Mouse (Mus musculus): ENCODE measurements around the gene Dmrt1.
"Not testable (repeated sequence)": the region's sequence is repeated elsewhere in the genome, so short reads cannot be mapped to it uniquely, and the experiment has no call there.

Dmrt1 gene

DNA sequence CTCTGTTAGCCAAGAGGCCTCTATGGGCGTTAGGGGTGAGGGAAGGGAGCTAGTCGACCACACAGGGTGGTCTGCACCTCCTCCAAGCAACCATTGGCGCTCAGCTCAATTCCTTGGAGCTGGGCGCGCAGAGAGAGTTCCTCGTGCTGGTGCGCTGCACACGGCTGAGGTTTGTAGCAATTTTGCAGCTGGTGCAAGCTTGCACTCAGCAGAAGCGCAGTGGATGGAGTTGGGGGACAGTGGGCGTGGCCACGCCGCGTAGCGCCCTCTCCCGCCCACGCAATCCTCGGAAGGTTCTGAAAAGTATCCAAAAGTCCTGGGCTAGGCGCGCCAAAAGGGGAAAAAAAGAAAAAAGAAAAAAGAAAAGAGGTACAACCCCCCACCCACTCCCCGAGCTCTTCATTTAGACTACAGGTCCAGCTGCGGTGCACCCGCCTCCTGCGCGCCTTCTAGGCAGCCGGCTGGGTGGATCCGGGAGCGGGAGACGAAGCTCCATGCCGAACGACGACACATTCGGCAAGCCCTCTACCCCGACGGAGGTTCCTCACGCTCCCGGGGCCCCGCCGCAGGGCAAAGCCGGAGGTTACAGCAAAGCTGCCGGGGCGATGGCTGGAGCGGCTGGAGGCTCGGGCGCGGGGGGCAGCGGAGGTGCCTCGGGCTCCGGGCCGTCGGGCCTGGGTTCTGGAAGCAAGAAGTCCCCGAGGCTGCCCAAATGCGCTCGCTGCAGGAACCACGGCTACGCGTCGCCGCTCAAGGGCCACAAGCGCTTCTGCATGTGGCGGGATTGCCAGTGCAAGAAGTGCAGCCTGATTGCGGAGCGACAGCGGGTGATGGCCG lies at the start of gene Dmrt1:
Dmrt1 (plus strand) TSS at position 259 of the 837 bp plus-strand sequence.
- DNase-seq: peak; percentile 18

DNA sequence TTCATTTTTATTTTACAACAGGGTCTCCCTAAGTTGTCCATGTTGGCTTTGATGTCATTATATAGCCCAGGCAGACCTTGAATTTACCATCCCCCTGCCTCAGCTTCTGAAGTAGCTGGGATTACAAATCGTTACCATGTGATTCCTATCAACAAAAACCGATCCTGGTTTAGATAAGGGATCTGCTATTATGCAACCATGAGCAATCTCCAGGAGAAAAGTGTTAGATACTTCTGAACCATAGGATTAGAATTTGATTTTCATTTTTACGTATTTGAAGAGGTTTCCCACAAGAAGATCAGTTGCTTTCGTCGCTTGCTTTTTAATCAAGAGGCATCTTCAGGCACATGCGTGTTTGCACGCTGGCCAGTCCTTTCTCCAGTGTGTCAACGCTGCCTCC lies 44.7 kb upstream of the Dmrt1 start:
- no peak for DNase-seq

DNA sequence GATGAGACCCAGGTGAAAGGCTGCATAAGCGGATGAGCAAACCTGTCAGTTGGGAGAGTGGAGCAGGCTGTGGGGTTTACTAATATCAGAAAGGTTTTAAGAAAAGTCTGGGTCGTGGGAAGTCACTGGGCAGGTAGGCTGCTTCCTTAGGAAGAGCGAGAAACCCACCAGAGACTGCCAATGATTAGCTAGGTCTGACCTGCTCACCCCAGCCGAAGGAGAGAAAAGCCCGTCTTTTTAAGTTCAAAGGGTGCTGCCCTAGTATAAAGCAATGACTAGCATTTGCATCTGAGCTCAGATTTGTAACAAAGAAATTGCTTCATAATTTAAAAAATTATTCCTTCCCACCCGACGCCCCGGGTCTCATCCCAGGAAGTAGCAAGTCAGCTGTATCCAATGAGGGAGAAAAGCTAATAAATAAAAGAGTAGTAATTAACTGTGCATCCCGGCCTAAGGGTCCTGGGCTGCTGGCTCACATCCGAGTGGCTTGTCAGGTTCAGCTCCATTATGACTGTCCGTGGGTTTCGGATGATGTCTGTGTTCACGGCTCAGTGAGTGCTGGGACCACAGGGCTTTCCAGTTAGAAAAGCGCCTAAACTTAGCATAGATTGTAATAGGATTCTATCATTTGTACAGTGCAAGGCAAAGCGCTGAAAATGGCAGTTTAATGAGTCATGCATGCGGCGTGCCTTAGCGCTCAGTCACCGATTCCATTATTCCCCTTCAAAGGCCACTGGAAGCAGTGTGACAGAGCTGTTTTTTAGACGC lies 43.7 kb upstream of the Dmrt1 start:
- no peak for DNase-seq

DNA sequence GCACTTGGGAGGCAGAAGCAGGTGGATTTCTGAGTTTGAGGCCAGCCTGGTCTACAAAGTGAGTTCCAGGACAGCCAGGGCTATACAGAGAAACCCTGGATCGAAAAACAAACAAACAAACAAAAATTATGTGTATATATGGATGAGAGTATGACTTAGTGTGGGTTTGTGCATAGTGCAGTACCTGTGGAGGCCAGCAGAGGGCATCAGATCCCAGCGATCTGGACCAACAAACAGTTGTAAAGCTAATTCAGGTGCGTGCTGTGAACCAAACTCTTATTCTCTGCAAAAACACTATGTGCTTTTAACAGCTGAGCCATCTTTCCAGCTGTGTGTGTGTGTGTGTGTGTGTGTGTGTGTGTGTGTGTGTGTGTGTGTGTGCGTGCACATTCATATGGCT lies 29.6 kb upstream of the Dmrt1 start:
- DNase-seq: not testable (repeated sequence)

DNA sequence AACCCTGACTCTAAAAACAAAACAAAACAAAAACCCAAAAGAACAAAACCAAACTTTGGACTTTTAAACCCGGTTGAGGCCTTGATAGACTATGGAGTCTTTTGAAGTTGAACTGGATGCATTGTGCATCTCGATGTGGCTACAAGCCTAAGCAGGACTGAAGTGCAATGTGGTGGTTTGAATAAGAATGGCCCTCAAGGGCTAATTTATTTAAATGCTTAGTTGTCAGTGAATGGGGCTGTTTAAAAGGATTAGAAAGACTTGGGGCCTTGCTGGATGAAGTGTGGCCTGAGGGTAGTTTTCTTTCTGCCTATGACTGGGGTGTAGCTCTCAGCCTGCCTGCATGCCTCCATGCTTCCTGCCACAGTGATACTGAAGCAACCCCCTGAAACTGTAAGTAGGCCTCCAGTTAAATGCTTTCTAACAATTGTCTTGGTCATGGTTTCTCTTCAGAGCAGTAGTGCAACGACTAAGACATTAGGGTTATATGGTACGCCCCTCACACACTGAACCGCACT lies 26.2 kb upstream of the Dmrt1 start:
- DNase-seq: no peak

DNA sequence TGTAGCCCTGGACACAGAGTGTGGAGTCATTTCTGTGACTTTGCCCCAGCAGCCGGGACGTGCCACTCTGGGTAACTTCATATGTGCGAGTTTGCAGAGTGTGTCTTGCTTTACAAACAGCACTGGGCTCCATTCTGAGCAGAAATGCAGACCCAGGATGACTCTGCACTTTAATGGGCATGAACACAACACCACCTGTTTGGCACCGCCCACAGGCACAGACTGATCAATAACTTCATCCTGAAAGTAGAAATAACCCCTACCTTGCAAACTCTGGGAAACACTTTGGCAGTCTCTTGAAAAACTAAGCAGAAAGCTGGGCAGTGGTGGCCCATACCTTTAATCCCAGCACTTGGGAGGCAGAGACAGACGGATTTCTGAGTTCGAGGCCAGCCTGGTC lies 24.6 kb upstream of the Dmrt1 start:
- no peak for DNase-seq

DNA sequence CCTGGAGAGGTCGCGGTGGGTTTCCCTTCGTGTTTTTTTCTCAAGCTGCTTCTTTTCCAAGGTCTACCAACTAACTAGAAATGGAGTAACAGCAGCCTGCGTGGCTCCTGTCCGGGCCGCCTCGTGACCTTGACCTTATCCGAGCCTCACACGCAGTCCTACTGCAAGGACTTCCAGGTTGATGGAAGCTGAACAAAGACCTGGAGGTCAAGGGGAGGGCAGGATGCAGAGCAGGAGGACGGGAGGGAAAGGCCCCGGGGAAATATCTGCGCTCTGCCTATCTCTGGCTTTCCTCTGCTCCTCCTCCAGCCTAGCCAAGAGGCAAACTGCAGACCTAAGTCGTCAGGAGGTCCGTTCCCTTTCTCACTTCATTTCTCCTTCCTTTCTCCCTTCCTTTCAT lies 18.9 kb upstream of the Dmrt1 start:
- DNase-seq: no peak

DNA sequence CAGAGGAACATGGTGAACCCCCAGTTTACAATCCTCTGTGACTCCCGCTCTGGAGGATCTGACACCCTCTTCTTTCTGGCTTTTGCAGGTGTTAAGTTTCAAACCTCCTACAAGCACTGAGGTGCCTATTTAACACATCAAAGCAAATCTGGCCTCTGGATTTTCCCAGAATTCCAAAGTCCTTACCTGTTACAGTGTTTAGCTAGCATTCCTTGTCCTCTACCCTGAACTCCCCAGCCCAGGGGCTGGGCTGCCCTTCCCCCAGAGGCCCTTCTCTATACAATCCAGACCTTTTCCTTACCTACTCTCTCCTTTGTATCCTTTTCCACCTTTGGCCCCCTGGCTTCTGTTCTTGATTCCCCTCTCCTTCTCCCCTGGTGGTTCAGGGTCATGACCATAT lies 18.1 kb upstream of the Dmrt1 start:
- DNase-seq: no peak

DNA sequence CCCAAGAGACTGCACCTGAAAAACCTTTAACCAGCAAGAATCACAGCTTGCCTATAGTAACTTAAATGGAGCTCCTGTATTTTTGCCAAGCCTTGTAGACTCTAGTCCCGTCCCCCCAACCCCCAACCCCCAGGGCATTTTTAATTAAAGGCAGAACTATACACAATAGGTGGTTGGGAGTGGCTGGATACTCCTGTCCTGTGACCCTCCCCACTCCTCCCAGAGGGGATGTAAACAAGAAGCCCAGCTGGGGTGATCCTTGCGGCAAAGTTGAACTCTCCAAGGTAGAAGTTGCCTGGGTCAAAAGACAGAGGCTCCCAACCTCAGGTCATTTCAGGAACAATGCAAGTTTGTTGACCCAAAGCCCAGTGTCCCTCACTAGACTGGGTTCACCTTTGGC lies 16.9 kb upstream of the Dmrt1 start:
- DNase-seq: no peak

DNA sequence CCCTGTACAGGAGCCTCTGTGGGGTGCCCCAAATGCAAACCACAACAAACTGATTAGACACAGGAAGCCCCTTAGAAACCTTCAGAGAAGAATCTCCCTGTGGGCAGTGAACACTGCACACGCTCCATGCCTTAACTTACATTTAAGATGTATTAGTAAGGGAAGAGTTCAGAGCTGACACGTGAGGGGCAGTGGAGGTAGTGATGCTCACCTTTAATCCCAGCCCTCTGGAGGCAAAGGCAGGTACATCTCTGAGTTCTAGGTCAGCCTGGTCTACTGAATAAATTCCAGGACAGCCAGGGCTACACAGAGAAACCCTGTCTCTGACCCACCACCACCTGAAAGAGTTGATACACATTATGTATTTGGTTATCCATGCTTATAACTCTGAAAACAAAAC lies 15.9 kb upstream of the Dmrt1 start:
- no peak for DNase-seq

DNA sequence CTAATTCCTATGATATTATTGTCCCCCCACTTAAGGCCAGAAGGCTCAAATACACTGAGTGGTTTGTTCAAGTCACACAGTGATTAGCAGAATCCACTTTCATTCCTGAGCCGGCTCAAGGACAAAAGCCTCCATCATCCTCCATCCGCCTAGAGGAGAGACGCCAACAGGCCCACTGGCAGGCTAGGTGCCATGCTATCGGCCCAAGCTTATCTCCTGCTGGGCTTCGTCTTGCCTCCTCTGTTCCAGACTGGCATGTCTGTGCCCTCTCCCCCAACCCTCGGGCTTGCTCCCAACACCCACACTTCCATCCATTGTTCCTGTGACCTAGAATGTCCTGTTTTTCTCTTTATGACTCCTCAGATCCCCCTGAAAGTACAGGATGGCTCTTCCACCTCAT lies 8.0 kb upstream of the Dmrt1 start:
- no peak for DNase-seq

DNA sequence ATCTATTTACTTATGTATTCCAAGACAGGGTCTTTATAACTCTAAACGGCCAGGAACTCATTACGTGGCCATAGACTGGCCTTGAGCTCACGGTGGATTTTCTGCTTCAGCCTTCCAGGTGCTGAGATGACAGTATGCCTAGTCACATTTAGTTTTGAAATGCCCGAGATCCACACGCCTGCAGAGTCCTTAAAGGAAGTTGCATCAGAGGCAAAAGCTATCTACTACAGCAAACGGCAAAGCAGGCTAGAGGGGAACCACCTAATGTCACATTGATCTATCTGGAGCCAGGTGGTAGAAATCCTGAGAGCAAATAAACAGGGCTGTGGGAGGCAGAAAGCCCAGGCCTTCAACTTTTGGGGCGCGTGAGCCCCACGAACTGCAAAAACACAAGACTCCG lies 540 bp upstream of the Dmrt1 start:
- no peak for DNase-seq

DNA sequence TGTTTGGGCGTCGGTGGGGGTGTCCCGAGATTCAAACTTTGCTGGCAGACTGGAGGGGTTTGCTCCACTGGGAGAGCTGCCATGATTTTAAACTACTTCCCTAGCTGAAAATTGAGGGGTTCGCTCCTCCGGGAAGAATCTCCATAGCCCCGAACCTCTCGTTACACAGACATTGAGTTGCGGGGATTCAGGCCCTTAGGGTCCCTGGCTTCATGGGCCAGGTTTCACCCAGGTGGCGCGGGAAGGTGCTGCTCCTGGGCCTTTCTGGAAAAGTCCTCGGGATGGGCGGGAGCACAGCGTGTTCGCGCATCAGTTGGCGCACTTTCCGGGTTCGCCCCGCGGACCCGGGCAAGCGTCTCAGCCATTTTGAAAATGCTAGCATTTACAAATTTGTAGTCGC lies 1.2 kb downstream of the Dmrt1 start:
- no peak for DNase-seq

DNA sequence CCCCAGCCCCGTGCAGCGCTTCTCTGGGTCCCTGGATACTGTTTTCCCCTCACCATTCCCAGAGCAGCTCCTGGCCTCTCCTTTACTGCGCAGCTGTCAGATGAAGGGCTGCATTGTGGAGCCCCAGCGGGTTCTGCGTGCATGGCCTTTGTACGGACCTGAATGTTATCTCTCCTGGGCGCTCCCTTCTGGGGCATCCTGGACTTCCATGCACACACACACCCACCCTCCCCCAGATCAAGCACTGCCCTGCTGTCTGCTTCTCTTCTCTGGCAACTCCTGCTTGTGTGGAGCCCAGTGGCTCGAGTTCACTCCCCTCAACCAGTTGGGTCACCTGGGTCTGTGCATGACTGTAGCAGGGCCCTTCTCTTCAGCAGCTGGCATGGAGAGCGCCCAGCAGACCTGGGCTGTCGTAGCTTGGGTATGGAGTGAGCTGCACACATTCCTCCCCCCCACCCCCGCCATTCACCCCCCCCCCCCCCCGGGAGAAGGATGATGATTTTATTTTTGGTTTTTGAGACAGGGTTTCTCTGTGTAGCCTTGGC lies 9.6 kb downstream of the Dmrt1 start:
- DNase-seq: no peak

DNA sequence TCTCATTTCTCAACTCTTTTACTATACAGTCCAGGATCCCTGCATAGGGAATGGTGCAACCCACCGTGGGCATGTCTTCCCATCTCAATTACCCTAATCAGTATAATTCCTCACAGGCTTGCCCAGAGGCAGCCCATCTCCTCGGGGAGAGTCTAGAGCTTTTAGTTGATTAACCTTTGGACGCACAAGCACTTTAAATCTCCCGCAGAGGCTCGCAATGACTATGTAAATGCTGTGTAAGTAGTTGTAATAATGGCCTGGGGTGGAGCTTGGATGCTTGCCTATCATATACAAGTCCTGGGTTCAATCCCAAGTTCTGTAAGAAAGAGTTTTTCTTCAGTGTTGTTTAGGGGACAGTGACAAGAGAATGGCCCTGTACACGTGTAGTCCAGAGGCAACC lies 18.7 kb downstream of the Dmrt1 start:
- DNase-seq: no peak

DNA sequence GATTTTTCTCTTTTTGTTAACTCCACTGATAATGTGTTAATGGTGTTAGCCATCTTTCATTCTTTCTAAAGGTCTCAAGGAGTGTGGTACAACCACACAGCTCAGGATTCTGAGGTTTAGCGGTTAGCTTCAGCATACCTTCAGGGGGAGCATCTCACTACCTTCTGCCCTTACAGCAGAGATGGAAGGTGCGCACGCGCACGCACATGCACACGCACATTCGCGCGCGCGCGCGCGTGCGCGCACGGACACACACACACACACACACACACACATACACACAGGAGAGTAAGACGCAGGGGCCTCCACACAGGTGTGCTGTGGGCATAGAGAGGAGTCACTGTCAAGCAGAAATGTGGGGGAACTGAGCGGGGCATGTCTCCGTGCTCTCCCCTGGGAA lies 20.3 kb downstream of the Dmrt1 start:
- DNase-seq: no peak

DNA sequence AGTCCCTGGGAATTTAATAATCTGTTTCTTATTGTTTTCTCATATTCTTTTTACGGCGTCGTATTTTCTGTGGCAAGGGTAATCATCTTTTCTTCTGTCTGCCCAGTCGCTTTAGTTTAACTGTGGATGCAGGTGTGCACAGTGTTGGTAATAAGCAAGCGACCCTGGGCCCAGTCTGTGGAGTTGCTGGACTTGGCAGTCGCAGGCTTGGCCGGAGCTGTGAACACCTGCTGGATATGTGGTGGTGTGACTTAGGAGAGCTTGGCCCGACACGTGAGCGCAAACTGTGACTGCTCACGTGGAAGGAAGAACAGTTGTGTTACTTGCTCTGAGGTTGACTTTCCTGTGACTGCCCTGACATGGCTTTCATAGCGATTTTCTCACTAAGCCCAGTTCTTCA lies 24.3 kb downstream of the Dmrt1 start:
- DNase-seq: no peak

DNA sequence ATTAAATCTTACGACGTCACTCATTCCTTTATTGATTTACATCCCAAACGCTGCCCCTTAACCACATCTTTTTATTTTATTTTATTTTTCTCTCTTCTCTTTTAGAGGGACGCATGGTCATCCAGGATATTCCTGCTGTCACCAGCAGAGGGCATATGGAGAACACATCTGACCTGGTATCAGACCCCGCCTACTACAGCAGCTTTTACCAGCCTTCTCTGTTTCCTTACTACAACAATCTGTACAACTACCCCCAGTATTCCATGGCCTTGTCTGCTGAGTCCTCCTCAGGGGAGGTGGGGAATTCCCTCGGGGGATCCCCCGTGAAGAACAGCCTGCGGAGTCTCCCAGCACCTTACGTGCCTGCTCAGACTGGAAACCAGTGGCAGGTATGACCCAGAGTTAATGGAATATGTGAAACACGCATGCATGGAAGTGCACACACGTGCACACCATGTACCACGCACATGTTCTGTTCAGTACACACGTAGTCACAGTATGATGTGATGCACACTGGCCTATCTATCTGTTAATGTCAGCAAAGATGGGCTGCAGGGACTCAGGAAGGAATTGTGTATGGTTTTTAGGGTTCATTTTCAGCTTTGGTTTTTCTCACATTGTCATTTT lies 40.4 kb downstream of the Dmrt1 start:
- peak; percentile 79 for DNase-seq

DNA sequence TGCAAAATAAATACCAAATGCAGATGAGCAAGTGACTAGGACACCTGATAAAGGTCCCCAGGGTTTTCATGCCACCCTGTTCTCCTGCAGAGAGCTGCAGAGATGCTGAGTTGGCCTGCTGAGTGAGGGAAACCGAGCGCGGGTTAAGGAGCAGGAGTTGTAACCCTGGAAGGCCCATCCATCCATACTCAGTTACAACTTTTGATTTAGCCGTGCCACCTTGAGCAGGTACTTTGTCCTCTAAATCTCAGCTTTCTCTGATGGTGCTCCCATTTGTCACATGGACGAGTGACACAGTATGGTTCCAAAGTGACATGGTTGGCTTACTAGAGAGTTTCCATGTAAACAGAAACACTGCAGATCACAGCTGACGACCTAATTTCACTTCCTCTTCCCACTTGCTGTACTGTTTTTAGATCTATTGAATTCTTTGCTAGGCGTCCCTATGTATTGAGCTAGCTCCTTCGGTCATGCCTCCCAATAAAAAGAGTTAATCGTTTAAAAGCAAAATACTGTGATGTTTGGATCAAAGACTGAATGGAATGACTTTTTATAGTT lies 41.7 kb downstream of the Dmrt1 start:
- no peak for DNase-seq

DNA sequence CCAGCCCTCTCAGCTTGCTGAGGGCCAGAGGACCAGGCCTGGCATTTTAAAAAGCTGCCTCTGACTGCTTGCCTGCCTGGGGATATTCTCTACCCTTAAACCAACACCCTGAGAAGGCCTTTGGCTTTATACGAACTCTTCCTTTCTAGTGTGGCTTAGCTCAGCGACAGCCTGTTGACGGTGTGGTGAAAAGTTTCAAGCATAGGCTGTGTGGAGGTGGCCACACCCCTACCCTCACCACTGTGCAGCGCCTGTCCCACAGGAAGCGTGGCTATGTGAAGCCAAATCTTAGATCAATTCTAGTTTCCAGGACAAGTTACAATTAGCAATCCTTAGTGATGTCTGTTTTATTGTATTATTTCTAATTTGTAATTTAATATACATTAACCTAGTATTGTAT lies 44.9 kb downstream of the Dmrt1 start:
- no peak for DNase-seq

DNA sequence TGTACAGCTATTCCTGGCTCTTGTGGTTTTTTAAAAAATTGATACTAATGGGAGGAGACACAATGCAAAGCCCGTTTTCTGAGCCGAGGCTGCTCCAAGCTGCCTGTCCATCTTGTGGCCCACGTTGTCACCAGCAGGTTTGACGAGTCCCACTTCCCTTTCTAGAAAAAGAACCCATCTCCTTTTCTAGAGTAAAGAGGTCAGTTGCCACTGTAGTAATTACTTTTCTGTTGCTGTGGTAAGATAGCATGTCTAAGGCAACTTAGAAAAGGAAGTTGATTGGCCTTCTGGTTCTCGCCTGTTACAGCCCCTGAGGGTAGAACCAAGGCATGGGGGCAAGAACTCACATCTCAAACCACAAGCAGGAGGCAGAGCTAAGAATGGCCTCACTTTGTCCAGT lies 45.6 kb downstream of the Dmrt1 start:
- DNase-seq: no peak

DNA sequence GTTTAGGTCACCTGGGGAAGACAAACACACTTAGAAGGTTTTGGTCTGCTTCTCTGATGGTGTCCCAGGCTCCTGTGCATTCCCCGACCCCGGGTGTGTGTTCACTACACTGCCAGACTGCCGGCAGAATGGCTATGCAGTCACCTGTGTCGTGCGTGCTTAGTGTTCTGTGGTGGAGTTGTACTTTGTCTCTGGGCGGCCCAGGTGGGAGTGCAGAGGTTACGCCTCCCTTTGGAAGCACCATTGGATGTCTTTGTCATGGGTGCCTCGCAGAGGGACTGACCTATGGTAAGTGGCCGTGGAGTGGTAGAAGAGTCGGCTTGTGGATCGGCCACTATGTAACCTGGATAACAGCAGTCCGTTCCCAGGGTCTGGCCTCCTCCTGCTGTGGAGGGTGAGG lies 59.0 kb downstream of the Dmrt1 start:
- DNase-seq: no peak

DNA sequence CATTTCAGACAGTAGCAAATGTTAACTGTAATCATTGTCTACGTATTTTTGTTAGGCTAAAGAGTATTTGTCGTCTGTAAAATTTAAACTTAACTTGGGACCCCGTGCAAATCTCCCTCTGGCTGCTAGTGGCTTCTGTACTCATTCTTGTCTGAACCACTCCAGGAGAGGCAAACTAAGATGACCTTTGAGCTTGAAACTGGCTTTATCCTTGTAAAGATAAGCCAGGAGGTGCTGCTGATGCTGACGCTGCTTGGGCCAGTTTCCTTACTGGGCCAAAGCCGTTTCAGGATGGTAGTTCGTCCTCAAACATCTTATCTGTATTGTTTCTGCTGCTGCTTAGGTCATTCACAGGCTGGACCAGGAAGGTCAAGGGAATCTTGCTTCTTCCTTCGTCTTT lies 64.4 kb downstream of the Dmrt1 start:
- no peak for DNase-seq

Data from kidney, postnatal 10 days (tissue).